Mouse (Mus musculus) hindbrain, embryonic 12.5 days (tissue): ENCODE measurements at regions not wholly inside any gene's neighbourhood (a gene's known extent, or its start where the extent isn't known, plus 50 kb on each side); places are given as distances from the start of the nearest gene placed in this dataset.

Experiments used
- ATAC-seq: fragments of 200-750 bp; cut with Nextera tagmentation; 2 replicates; pipeline ENCODE4 v1.8.0; 2017; ENCODE audit warnings: moderate TSS enrichment; ENCODE audit not compliant: low FRiP score
- H3K27ac ChIP-seq: fragments of 300-500 bp; sonication (generic); 2 replicates; pipeline ENCODE4 v1.5.1; 2016; ENCODE audit warnings: mild to moderate bottlenecking
- H3K27me3 ChIP-seq: fragments of 300-500 bp; sonication (generic); 2 replicates; pipeline ENCODE4 v1.6.1; 2016; ENCODE audit warnings: mild to moderate bottlenecking
- H3K36me3 ChIP-seq: fragments of 300-500 bp; sonication (generic); 2 replicates; pipeline ENCODE4 v1.6.1; 2016; ENCODE audit warnings: mild to moderate bottlenecking
- H3K4me1 ChIP-seq: fragments of 300-500 bp; sonication (generic); 2 replicates; pipeline ENCODE4 v1.6.1; 2016
- H3K4me2 ChIP-seq: fragments of 300-500 bp; sonication (generic); replicated peaks from 2 replicates; pipeline ENCODE4 v1.6.1; 2016; ENCODE audit warnings: mild to moderate bottlenecking
- H3K4me3 ChIP-seq: fragments of 300-500 bp; sonication (generic); 2 replicates; pipeline ENCODE4 v1.5.1; 2016; ENCODE audit warnings: mild to moderate bottlenecking
- H3K9ac ChIP-seq: fragments of 300-500 bp; sonication (generic); 2 replicates; pipeline ENCODE4 v1.6.1; 2016; ENCODE audit warnings: mild to moderate bottlenecking, moderate library complexity
- H3K9me3 ChIP-seq: fragments of 300-500 bp; sonication (generic); replicated peaks from 2 replicates; pipeline ENCODE4 v1.6.1; 2016; ENCODE audit warnings: mild to moderate bottlenecking
- WGBS: fragments of 180-500 bp; shearing (Covaris S2); methylation state at CpG from one replicate; pipeline ENCODE4 v1.1.7; 2016; 5-methylcytosine and 5-hydroxymethylcytosine counted together

- Histone ChIP-seq H3K4me1 (peaks cover 18% of the 10 kb centered on the region), H3K9me3 (no peaks in the 10 kb centered on the region; the same call in 1 of the 2 replicates), H3K36me3 (no peaks in the 10 kb centered on the region), H3K27me3 (no peaks in the 10 kb centered on the region), H3K9ac (no peak overlapping the region), H3K27ac (peak overlapping the region; percentile 57), H3K4me2 (no peak overlapping the region), H3K4me3 (no peak overlapping the region)
- WGBS: 33% methylated on average over 6 of the region's 6 CpGs
- no peak for ATAC-seq
Measured at GRCm38 (mm10) chr6:51708011-51708410, 184.3 kb downstream of the Snx10 start.

GRCm38 (mm10) chr6:51708668-51709339 lies 185.1 kb downstream of the Snx10 start:
- H3K9me3 ChIP-seq: no peaks in the 10 kb centered on the region; the same call in 1 of the 2 replicates
- no peak overlapping the region for H3K9ac ChIP-seq
- no peaks in the 10 kb centered on the region for H3K27me3 ChIP-seq
- 53% methylated on average over 9 of the region's 9 CpGs for WGBS
- H3K27ac ChIP-seq: peak overlapping the region; percentile 57
- H3K4me3 ChIP-seq: no peak overlapping the region
- H3K4me2 ChIP-seq: no peak overlapping the region
- ATAC-seq: no peak
- H3K4me1 ChIP-seq: peaks cover 18% of the 10 kb centered on the region
- H3K36me3 ChIP-seq: no peaks in the 10 kb centered on the region

- WGBS: 41% methylated on average over 11 of the region's 11 CpGs
- peak overlapping the region; percentile 57 for H3K27ac ChIP-seq
Measured at GRCm38 (mm10) chr6:51709340-51710067, 185.8 kb downstream of the Snx10 start.

GRCm38 (mm10) chr6:51710153-51710552 lies 186.5 kb downstream of the Snx10 start:
- H3K36me3 ChIP-seq: no peaks in the 10 kb centered on the region
- 0 out of 2 replicates have a peak overlapping the region, but pooled peaks have one; percentile 37 for H3K27ac ChIP-seq
- no peak overlapping the region for H3K4me3 ChIP-seq
- no peaks in the 10 kb centered on the region for H3K9me3 ChIP-seq
- ATAC-seq: no peak
- H3K27me3 ChIP-seq: no peaks in the 10 kb centered on the region
- H3K4me1 ChIP-seq: peaks cover 21% of the 10 kb centered on the region
- no peak overlapping the region for H3K9ac ChIP-seq
- H3K4me2 ChIP-seq: no peak overlapping the region
- WGBS: 74% methylated on average over 5 of the region's 5 CpGs

More at GRCm38 (mm10) chr6:51709340-51710067, 185.8 kb downstream of the Snx10 start:
- Histone ChIP-seq H3K4me2 (no peak overlapping the region), H3K4me3 (no peak overlapping the region), H3K4me1 (peaks cover 18% of the 10 kb centered on the region), H3K27me3 (no peaks in the 10 kb centered on the region), H3K9ac (no peak overlapping the region), H3K9me3 (no peaks in the 10 kb centered on the region), H3K36me3 (no peaks in the 10 kb centered on the region)
- ATAC-seq: 0 out of 2 replicates have a peak, but pooled peaks have one; percentile 26

GRCm38 (mm10) chr6:51710926-51711615 lies 187.4 kb downstream of the Snx10 start:
- Histone ChIP-seq H3K9me3 (no peaks in the 10 kb centered on the region), H3K4me3 (no peak overlapping the region), H3K27ac (no peak overlapping the region), H3K36me3 (no peaks in the 10 kb centered on the region), H3K27me3 (no peaks in the 10 kb centered on the region), H3K4me1 (peaks cover 28% of the 10 kb centered on the region), H3K9ac (no peak overlapping the region), H3K4me2 (no peak overlapping the region)
- no peak for ATAC-seq
- WGBS: 85% methylated on average over 15 of the region's 15 CpGs

GRCm38 (mm10) chr6:51711616-51711970 lies 187.9 kb downstream of the Snx10 start:
- H3K36me3 ChIP-seq: no peaks in the 10 kb centered on the region
- no peaks in the 10 kb centered on the region for H3K27me3 ChIP-seq
- no peak overlapping the region for H3K4me3 ChIP-seq
- no peak overlapping the region for H3K27ac ChIP-seq
- H3K4me2 ChIP-seq: no peak overlapping the region
- H3K4me1 ChIP-seq: peaks cover 28% of the 10 kb centered on the region
- 88% methylated on average over 7 of the region's 7 CpGs for WGBS
- no peak for ATAC-seq
- H3K9me3 ChIP-seq: no peaks in the 10 kb centered on the region
- no peak overlapping the region for H3K9ac ChIP-seq

- Histone ChIP-seq H3K4me2 (no peak overlapping the region), H3K9me3 (no peaks in the 10 kb centered on the region), H3K4me1 (peaks cover 9% of the 10 kb centered on the region; the same call in 1 of the 2 replicates), H3K4me3 (no peak overlapping the region), H3K36me3 (no peaks in the 10 kb centered on the region), H3K27me3 (no peaks in the 10 kb centered on the region), H3K9ac (no peak overlapping the region), H3K27ac (no peak overlapping the region)
- 0 out of 2 replicates have a peak, but pooled peaks have one; percentile 50 for ATAC-seq
- 37% methylated on average over 8 of the region's 8 CpGs for WGBS
Measured at GRCm38 (mm10) chr6:51715158-51715840, 191.6 kb downstream of the Snx10 start.

GRCm38 (mm10) chr6:51717386-51717785 lies 193.7 kb downstream of the Snx10 start:
- ATAC-seq: no peak
- Histone ChIP-seq H3K9ac (no peak overlapping the region), H3K27me3 (no peaks in the 10 kb centered on the region), H3K36me3 (no peaks in the 10 kb centered on the region), H3K4me3 (no peak overlapping the region), H3K4me1 (peaks cover 9% of the 10 kb centered on the region; the same call in 1 of the 2 replicates), H3K4me2 (no peak overlapping the region), H3K27ac (no peak overlapping the region), H3K9me3 (no peaks in the 10 kb centered on the region)
- WGBS: 84% methylated on average over 7 of the region's 7 CpGs

GRCm38 (mm10) chr6:51720705-51721104 lies 197.0 kb downstream of the Snx10 start:
- Histone ChIP-seq H3K4me3 (no peak overlapping the region), H3K9me3 (no peaks in the 10 kb centered on the region), H3K36me3 (no peaks in the 10 kb centered on the region), H3K27ac (no peak overlapping the region), H3K27me3 (no peaks in the 10 kb centered on the region), H3K9ac (no peak overlapping the region), H3K4me2 (no peak overlapping the region), H3K4me1 (0 out of 2 replicates have a peak, but pooled peaks cover 1% of the 10 kb centered on the region)
- WGBS: 79% methylated on average over 7 of the region's 7 CpGs
- no peak for ATAC-seq

GRCm38 (mm10) chr6:51723053-51723452 lies 199.4 kb downstream of the Snx10 start:
- H3K27me3 ChIP-seq: no peaks in the 10 kb centered on the region
- WGBS: 45% methylated on average over 4 of the region's 4 CpGs

GRCm38 (mm10) chr6:51727191-51727590 lies 203.5 kb downstream of the Snx10 start:
- Histone ChIP-seq H3K9ac (no peak overlapping the region), H3K36me3 (no peaks in the 10 kb centered on the region), H3K4me1 (peaks cover 12% of the 10 kb centered on the region), H3K9me3 (no peaks in the 10 kb centered on the region), H3K4me2 (no peak overlapping the region), H3K27me3 (no peaks in the 10 kb centered on the region), H3K4me3 (no peak overlapping the region), H3K27ac (no peak overlapping the region)
- 85% methylated on average over 8 of the region's 8 CpGs for WGBS
- ATAC-seq: no peak

More at GRCm38 (mm10) chr6:51723053-51723452, 199.4 kb downstream of the Snx10 start:
- Histone ChIP-seq H3K9me3 (no peaks in the 10 kb centered on the region), H3K4me1 (no peaks in the 10 kb centered on the region), H3K36me3 (no peaks in the 10 kb centered on the region), H3K4me3 (no peak overlapping the region), H3K4me2 (no peak overlapping the region), H3K27ac (no peak overlapping the region; the same call in 1 of the 2 replicates), H3K9ac (no peak overlapping the region)
- ATAC-seq: no peak
